Mouse (Mus musculus) leukemia stem cell, adult 10-12 weeks (primary cell): ENCODE results near the gene Smr2. TPM values are rescaled to one million over a fixed set of nuclear protein-coding genes. Genes with fewer than 3 reads are reported as not detected.

Experiments
- polyA plus RNA-seq: library from polyadenylated mRNA; stranded (reverse); fragments of >175 nt; gene quantifications from 2 replicates; pipeline ENCODE4 v1.2.3, GENCODE M21; 2012; ENCODE audit warnings: low replicate concordance

Gene Smr2
- polyA plus RNA-seq = not detected in 2 replicates

DNA sequence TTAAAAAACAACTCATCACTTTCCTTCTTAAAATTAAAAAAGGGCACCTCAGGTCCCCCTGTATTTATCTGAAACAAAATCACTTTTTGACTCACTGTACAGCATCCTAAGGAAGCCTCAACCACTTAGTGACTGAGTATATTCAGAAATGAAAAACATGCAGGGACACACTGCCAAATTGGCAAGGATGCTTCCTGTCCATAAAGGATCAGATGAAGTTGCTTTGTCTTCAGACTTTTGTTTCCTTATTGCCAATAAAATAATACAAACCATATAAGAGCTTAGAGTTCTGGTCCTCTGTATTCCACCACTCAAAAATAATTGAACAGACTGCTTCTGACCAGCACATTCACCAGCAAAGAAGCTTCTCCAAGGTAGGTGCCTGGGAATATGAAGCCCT lies at the start of gene Smr2:
Smr2 (plus strand) TSS at position 301 of the 400 bp plus-strand sequence.

DNA sequence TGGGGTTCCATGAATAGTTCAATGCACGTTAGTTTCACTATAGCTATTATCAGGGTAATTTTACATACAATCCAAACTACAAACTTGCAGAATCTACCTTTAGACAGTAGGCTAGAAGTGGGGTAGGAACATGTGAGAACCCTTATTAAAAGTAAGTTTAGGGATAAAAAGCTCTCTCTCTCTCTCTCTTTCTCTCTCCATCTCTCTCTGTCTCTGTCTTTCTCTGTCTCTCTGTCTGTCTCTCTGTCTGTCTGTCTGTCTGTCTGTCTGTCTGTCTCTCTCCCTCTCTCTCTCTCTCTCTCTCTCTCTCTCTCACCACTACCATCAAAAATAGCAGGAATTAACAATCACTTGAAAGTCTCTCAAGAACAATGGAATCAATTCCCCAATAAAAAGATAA lies 25.1 kb downstream of the Smr2 start, which contains the start of gene Gm11116:
Gm11116 (minus strand) TSS at position 101 of the 400 bp plus-strand sequence.

DNA sequence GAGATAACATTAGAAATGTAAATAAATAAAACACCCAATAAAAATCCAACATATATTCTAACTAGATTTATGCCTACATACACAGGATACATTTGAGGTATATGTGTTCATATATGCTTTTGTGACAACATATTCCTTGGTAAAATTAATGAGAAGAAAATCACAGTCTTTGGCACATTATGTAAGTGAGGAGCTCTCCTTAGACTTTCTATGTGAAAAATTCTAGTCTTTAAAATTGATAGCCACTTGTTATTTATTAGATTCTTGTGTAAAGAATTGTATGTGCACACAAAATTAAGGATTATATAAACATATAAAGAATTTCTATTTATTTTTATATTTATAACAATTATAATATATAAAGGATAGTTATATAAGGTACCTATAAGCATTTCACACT lies 67.6 kb downstream of the Smr2 start, which contains the start of gene Gm11115:
Gm11115 (minus strand) TSS at position 101 of the 400 bp plus-strand sequence.

Other genes with a start within 250 kb of the Smr2 start
- gene Odam, start 201.5 kb upstream of the Smr2 start, polyA plus RNA-seq = not detected in 2 replicates
- gene Csn3, start 161.0 kb upstream of the Smr2 start, polyA plus RNA-seq = not detected in 2 replicates
- gene 2310003L06Rik, start 117.1 kb upstream of the Smr2 start, polyA plus RNA-seq = not detected in 2 replicates
- not detected in 2 replicates for gene Gm28434, start 117.0 kb upstream of the Smr2 start, polyA plus RNA-seq
- gene Cabs1, start 107.1 kb upstream of the Smr2 start, polyA plus RNA-seq = not detected in 2 replicates
- gene Smr3a, start 84.0 kb upstream of the Smr2 start, polyA plus RNA-seq = not detected in 2 replicates
- gene Gm11116, start 25.0 kb downstream of the Smr2 start, polyA plus RNA-seq = not detected in 2 replicates
- gene Gm11115, start 67.5 kb downstream of the Smr2 start, polyA plus RNA-seq = not detected in 2 replicates
- gene Gm7714, start 182.4 kb downstream of the Smr2 start, polyA plus RNA-seq = not detected in 2 replicates
- gene Prol1, start 230.8 kb downstream of the Smr2 start, polyA plus RNA-seq = not detected in 2 replicates